Mouse (Mus musculus): ENCODE data around the gene Gm10638. TPM values are rescaled to one million over a fixed set of nuclear protein-coding genes. Genes with fewer than 3 reads are reported as not detected.

Gene Gm10638
- 8.8 TPM in 2 replicates for polyA plus RNA-seq (2016; fragmentation: Nextera tagmentation; extraction: Ambion mirVana)

- Histone ChIP-seq H3K4me2 (replicated peaks) (peak within 1 kb of the TSS; percentile 63), H3K27ac (peak within 1 kb of the TSS; percentile 98), H3K36me3 (no peaks in the 10 kb centered on the region), H3K27me3 (no peaks in the 10 kb centered on the region), H3K9me3 (no peaks in the 10 kb centered on the region), H3K4me1 (peaks cover 13% of the 10 kb centered on the region), H3K9ac (peak within 1 kb of the TSS; percentile 99), H3K4me3 (peak within 1 kb of the TSS; percentile 90)
- WGBS, result under 1% methylated on average over 58 of the region's 88 CpGs
- ATAC-seq (ENCODE audit: insufficient number of reproducible peaks, insufficient read depth, low FRiP score, low TSS enrichment), result peak; percentile 76
Measured at GRCm38 (mm10) chr8:86745221-86745934, at the start of gene Gm10638, which contains the start of gene Siah1a. Gene Gm10638 (plus strand): TSS chr8:86745699. Gene Siah1a (minus strand): TSS chr8:86745934.

- Histone ChIP-seq H3K27ac (no peak overlapping the region), H3K4me1 (no peaks in the 10 kb centered on the region), H3K27me3 (no peaks in the 10 kb centered on the region), H3K9me3 (no peaks in the 10 kb centered on the region), H3K36me3 (0 out of 2 replicates have a peak, but pooled peaks cover 5% of the 10 kb centered on the region), H3K9ac (no peak overlapping the region), H3K4me2 (replicated peaks) (no peak overlapping the region), H3K4me3 (no peak overlapping the region)
- 87% methylated on average over 2 of the region's 2 CpGs for WGBS
- ATAC-seq (ENCODE audit: insufficient number of reproducible peaks, insufficient read depth, low FRiP score, low TSS enrichment), result no peak
Measured at GRCm38 (mm10) chr8:86695703-86696102, 49.8 kb upstream of the Gm10638 start.

GRCm38 (mm10) chr8:86698811-86699421 lies 46.6 kb upstream of the Gm10638 start:
- no peaks in the 10 kb centered on the region for H3K4me1 ChIP-seq
- 50% methylated on average over 1 of the region's 1 CpGs for WGBS
- 0 out of 2 replicates have a peak, but pooled peaks cover 5% of the 10 kb centered on the region for H3K36me3 ChIP-seq
- H3K4me3 ChIP-seq, result no peak overlapping the region
- H3K4me2 ChIP-seq (replicated peaks), result no peak overlapping the region
- H3K9ac ChIP-seq, result no peak overlapping the region
- no peak overlapping the region for H3K27ac ChIP-seq
- no peaks in the 10 kb centered on the region for H3K27me3 ChIP-seq
- H3K9me3 ChIP-seq, result no peaks in the 10 kb centered on the region
- no peak for ATAC-seq (ENCODE audit: insufficient number of reproducible peaks, insufficient read depth, low FRiP score, low TSS enrichment)

GRCm38 (mm10) chr8:86699471-86699870 lies 46.0 kb upstream of the Gm10638 start:
- Histone ChIP-seq H3K9ac (no peak overlapping the region), H3K27me3 (no peaks in the 10 kb centered on the region), H3K4me3 (no peak overlapping the region), H3K27ac (no peak overlapping the region), H3K4me1 (no peaks in the 10 kb centered on the region), H3K9me3 (no peaks in the 10 kb centered on the region), H3K4me2 (replicated peaks) (no peak overlapping the region), H3K36me3 (0 out of 2 replicates have a peak, but pooled peaks cover 5% of the 10 kb centered on the region)
- ATAC-seq (ENCODE audit: insufficient number of reproducible peaks, insufficient read depth, low FRiP score, low TSS enrichment), result no peak
- 94% methylated on average over 12 of the region's 12 CpGs for WGBS

GRCm38 (mm10) chr8:86702453-86702852 lies 43.0 kb upstream of the Gm10638 start:
- H3K36me3 ChIP-seq, result 0 out of 2 replicates have a peak, but pooled peaks cover 9% of the 10 kb centered on the region

GRCm38 (mm10) chr8:86705317-86705716 lies 40.2 kb upstream of the Gm10638 start:
- Histone ChIP-seq H3K9me3 (no peaks in the 10 kb centered on the region), H3K27me3 (no peaks in the 10 kb centered on the region), H3K36me3 (0 out of 2 replicates have a peak, but pooled peaks cover 4% of the 10 kb centered on the region), H3K9ac (no peak overlapping the region), H3K4me3 (no peak overlapping the region), H3K27ac (no peak overlapping the region), H3K4me2 (replicated peaks) (no peak overlapping the region), H3K4me1 (no peaks in the 10 kb centered on the region)
- WGBS, result 77% methylated on average over 3 of the region's 3 CpGs
- ATAC-seq (ENCODE audit: insufficient number of reproducible peaks, insufficient read depth, low FRiP score, low TSS enrichment), result no peak

More at GRCm38 (mm10) chr8:86702453-86702852, 43.0 kb upstream of the Gm10638 start:
- Histone ChIP-seq H3K4me3 (no peak overlapping the region), H3K4me1 (no peaks in the 10 kb centered on the region), H3K9ac (no peak overlapping the region), H3K4me2 (replicated peaks) (no peak overlapping the region), H3K27me3 (no peaks in the 10 kb centered on the region), H3K9me3 (no peaks in the 10 kb centered on the region), H3K27ac (no peak overlapping the region)
- 91% methylated on average over 3 of the region's 3 CpGs for WGBS
- ATAC-seq (ENCODE audit: insufficient number of reproducible peaks, insufficient read depth, low FRiP score, low TSS enrichment), result no peak

- ATAC-seq (ENCODE audit: insufficient number of reproducible peaks, insufficient read depth, low FRiP score, low TSS enrichment), result no peak
- WGBS, result 82% methylated on average over 5 of the region's 5 CpGs
- Histone ChIP-seq H3K4me2 (replicated peaks) (no peak overlapping the region), H3K9me3 (no peaks in the 10 kb centered on the region), H3K27me3 (no peaks in the 10 kb centered on the region), H3K4me1 (no peaks in the 10 kb centered on the region; the same call in 1 of the 2 replicates), H3K27ac (no peak overlapping the region), H3K36me3 (peaks cover 12% of the 10 kb centered on the region; the same call in 1 of the 2 replicates), H3K4me3 (no peak overlapping the region), H3K9ac (no peak overlapping the region)
Measured at GRCm38 (mm10) chr8:86706756-86707155, 38.7 kb upstream of the Gm10638 start.

GRCm38 (mm10) chr8:86707873-86708272 lies 37.6 kb upstream of the Gm10638 start:
- 73% methylated on average over 4 of the region's 4 CpGs for WGBS
- H3K4me2 ChIP-seq (replicated peaks), result no peak overlapping the region
- no peaks in the 10 kb centered on the region for H3K27me3 ChIP-seq
- no peak for ATAC-seq (ENCODE audit: insufficient number of reproducible peaks, insufficient read depth, low FRiP score, low TSS enrichment)
- no peak overlapping the region for H3K27ac ChIP-seq
- no peak overlapping the region for H3K4me3 ChIP-seq
- H3K36me3 ChIP-seq, result peaks cover 13% of the 10 kb centered on the region; the same call in 1 of the 2 replicates
- no peaks in the 10 kb centered on the region; the same call in 1 of the 2 replicates for H3K4me1 ChIP-seq
- no peaks in the 10 kb centered on the region for H3K9me3 ChIP-seq
- H3K9ac ChIP-seq, result no peak overlapping the region

- Histone ChIP-seq H3K9me3 (no peaks in the 10 kb centered on the region), H3K27me3 (no peaks in the 10 kb centered on the region), H3K4me1 (no peaks in the 10 kb centered on the region; the same call in 1 of the 2 replicates), H3K36me3 (peaks cover 18% of the 10 kb centered on the region; the same call in 1 of the 2 replicates), H3K9ac (no peak overlapping the region), H3K4me3 (no peak overlapping the region), H3K27ac (no peak overlapping the region), H3K4me2 (replicated peaks) (no peak overlapping the region)
- ATAC-seq (ENCODE audit: insufficient number of reproducible peaks, insufficient read depth, low FRiP score, low TSS enrichment), result no peak
- WGBS, result 93% methylated on average over 3 of the region's 3 CpGs
Measured at GRCm38 (mm10) chr8:86712594-86712993, 32.9 kb upstream of the Gm10638 start.

GRCm38 (mm10) chr8:86713407-86714188 lies 31.9 kb upstream of the Gm10638 start:
- peaks cover 22% of the 10 kb centered on the region; the same call in 1 of the 2 replicates for H3K36me3 ChIP-seq

GRCm38 (mm10) chr8:86718332-86718994 lies 27.0 kb upstream of the Gm10638 start:
- Histone ChIP-seq H3K4me1 (no peaks in the 10 kb centered on the region), H3K27me3 (no peaks in the 10 kb centered on the region), H3K36me3 (peaks cover 23% of the 10 kb centered on the region; the same call in 1 of the 2 replicates), H3K4me3 (no peak overlapping the region), H3K9ac (no peak overlapping the region), H3K27ac (no peak overlapping the region), H3K9me3 (no peaks in the 10 kb centered on the region), H3K4me2 (replicated peaks) (no peak overlapping the region)
- 85% methylated on average over 2 of the region's 2 CpGs for WGBS
- no peak for ATAC-seq (ENCODE audit: insufficient number of reproducible peaks, insufficient read depth, low FRiP score, low TSS enrichment)

More at GRCm38 (mm10) chr8:86713407-86714188, 31.9 kb upstream of the Gm10638 start:
- Histone ChIP-seq H3K9ac (no peak overlapping the region), H3K4me2 (replicated peaks) (no peak overlapping the region), H3K9me3 (no peaks in the 10 kb centered on the region), H3K27ac (no peak overlapping the region), H3K27me3 (no peaks in the 10 kb centered on the region), H3K4me3 (no peak overlapping the region), H3K4me1 (no peaks in the 10 kb centered on the region; the same call in 1 of the 2 replicates)
- 83% methylated on average over 14 of the region's 14 CpGs for WGBS
- ATAC-seq (ENCODE audit: insufficient number of reproducible peaks, insufficient read depth, low FRiP score, low TSS enrichment), result no peak
